Mouse (Mus musculus): ENCODE measurements around the gene Scarf1. TPM values are rescaled to one million over a fixed set of nuclear protein-coding genes. Genes with fewer than 3 reads are reported as not detected.
A peak's percentile ranks its signal among the peaks of the same experiment; 100 is the strongest.
"Not testable (repeated sequence)": the region's sequence is repeated elsewhere in the genome, so short reads cannot be mapped to it uniquely, and the experiment has no call there.

Scarf1 gene
- polyA plus RNA-seq, 1 experiment: 0.11 TPM

DNA sequence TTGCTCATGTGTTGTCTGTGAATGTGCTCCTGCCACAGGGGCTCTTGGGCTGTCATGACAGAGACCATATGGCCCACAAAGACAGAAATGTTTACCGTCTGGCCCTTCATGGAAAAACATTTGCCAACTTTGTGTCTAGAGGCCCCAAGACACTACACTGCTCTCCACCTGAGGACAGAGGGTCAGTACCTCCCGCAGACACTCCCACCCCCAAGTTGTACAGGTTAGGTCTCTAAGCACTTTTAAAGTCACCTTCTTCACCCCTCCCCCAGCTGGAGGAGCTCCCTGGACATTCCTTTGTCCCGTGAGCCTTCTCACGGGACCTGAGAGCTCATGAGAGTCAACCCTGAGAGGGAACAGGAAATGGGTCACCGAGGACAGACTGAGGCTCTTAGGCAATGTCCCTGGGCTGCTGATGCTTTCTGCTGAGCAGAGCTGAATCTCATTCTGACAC is 36.3 kb downstream of the Scarf1 start:
- Histone ChIP-seq H3K79me2 (ENCODE audit: control insufficient read depth, insufficient read depth) (no peaks in the 10 kb centered on the region), H3K36me3 (ENCODE audit: control insufficient read depth, insufficient read depth) (no peaks in the 10 kb centered on the region), H3ac (ENCODE audit: control insufficient read depth, insufficient read length, low read depth) (no peak overlapping the region), H3K27me3 (ENCODE audit: control insufficient read depth, insufficient read depth, insufficient read length) (no peaks in the 10 kb centered on the region), H3K4me3 (ENCODE audit: insufficient read depth, poor library complexity, severe bottlenecking) (no peak overlapping the region), H3K79me3 (ENCODE audit: low read depth) (no peaks in the 10 kb centered on the region)
- TF ChIP-seq MYOD1 (IDR thresholded peaks at IDR 0.05; ENCODE audit: control insufficient read depth, insufficient read length, low read depth): no peak
- TF ChIP-seq MAX (IDR thresholded peaks at IDR 0.05): no peak
- no peak for TF ChIP-seq CEBPB (IDR thresholded peaks at IDR 0.05; ENCODE audit: low read depth)
- TF ChIP-seq MYOG (IDR thresholded peaks at IDR 0.05; ENCODE audit: control insufficient read depth, extremely low read depth, insufficient read length): no peak
- TF ChIP-seq USF1 (IDR thresholded peaks at IDR 0.05; ENCODE audit: low read depth): no peak
- no peak for TF ChIP-seq FOSL1 (IDR thresholded peaks at IDR 0.05; ENCODE audit: insufficient read depth, low read length, poor library complexity, severe bottlenecking)
- TF ChIP-seq CTCF (IDR thresholded peaks at IDR 0.05; ENCODE audit: control insufficient read depth, insufficient read depth, insufficient read length): no peak

DNA sequence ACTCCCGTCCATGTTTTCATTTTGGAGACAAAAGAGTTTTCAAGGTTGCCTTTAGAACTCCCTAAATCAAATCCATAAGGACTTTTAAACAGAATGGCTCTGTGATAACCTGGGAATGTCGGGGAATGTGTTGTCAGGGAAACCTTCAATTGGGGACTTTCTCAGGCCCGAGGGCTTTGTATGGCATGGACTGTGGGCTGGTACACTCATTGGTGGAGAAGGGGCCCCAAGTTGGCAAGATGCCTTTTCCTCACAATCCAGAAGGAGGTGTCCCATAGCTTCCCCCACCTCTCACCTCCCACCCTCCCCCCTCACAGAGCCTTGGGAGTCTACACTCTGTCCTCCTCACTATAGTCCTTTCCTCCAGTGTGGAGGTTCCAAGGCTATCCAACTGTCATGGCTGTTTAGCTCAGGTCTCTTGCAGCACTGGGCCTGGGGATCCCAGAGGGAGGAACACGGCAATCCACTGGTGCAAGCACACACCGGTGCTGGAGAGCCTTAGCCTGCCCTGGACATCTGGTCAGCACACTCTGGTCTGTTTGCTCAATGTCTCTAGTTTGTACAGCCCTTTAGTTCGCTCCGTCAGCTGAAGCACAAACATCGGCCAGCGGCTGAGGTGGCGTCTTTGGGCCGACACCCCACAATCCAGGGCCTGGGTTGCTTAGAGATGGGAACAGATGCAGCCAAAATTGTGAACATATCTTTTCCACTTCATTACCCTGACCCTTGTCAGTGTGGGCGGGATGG is 37.0 kb downstream of the Scarf1 start:
- no peaks in the 10 kb centered on the region for H3K79me3 ChIP-seq (ENCODE audit: low read depth)
- no peaks in the 10 kb centered on the region for H3K79me2 ChIP-seq (ENCODE audit: control insufficient read depth, insufficient read depth)
- H3K4me3 ChIP-seq (ENCODE audit: insufficient read depth, poor library complexity, severe bottlenecking): no peak overlapping the region
- H3ac ChIP-seq (ENCODE audit: control insufficient read depth, insufficient read length, low read depth): no peak overlapping the region
- no peak for TF ChIP-seq USF1 (IDR thresholded peaks at IDR 0.05; ENCODE audit: low read depth)
- no peak for TF ChIP-seq CTCF (IDR thresholded peaks at IDR 0.05; ENCODE audit: control insufficient read depth, insufficient read depth, insufficient read length)
- no peak for TF ChIP-seq CEBPB (IDR thresholded peaks at IDR 0.05; ENCODE audit: low read depth)
- no peak for TF ChIP-seq MYOD1 (IDR thresholded peaks at IDR 0.05; ENCODE audit: control insufficient read depth, insufficient read length, low read depth)
- TF ChIP-seq MYOG (IDR thresholded peaks at IDR 0.05; ENCODE audit: control insufficient read depth, extremely low read depth, insufficient read length): no peak
- no peak for TF ChIP-seq MAX (IDR thresholded peaks at IDR 0.05)
- TF ChIP-seq FOSL1 (IDR thresholded peaks at IDR 0.05; ENCODE audit: insufficient read depth, low read length, poor library complexity, severe bottlenecking): no peak
- H3K27me3 ChIP-seq (ENCODE audit: control insufficient read depth, insufficient read depth, insufficient read length): no peaks in the 10 kb centered on the region
- H3K36me3 ChIP-seq (ENCODE audit: control insufficient read depth, insufficient read depth): no peaks in the 10 kb centered on the region

DNA sequence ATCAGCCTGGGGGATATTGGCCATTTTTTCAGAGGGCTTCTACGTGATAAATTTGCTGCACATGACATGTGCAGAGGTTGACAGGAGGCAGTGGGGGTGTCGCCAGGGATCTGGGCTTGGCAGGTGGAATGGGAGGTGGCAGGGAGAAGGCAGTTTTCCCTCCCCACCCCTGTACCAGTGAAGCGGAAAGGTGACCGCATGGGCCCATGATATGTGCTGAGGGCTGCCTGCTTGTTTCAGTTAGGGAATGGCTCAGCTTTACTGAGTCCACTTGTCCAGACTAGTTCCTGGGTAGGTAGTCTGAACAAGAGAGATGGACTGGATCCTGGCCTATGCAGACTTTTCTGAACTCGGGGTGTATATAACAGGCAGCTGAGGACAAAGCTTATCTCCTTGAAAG is 38.0 kb downstream of the Scarf1 start:
- Histone ChIP-seq H3K36me3 (ENCODE audit: control insufficient read depth, insufficient read depth) (no peaks in the 10 kb centered on the region), H3K79me2 (ENCODE audit: control insufficient read depth, insufficient read depth) (no peaks in the 10 kb centered on the region), H3K4me3 (ENCODE audit: insufficient read depth, poor library complexity, severe bottlenecking) (no peak overlapping the region), H3K79me3 (ENCODE audit: low read depth) (no peaks in the 10 kb centered on the region), H3ac (ENCODE audit: control insufficient read depth, insufficient read length, low read depth) (no peak overlapping the region), H3K27me3 (ENCODE audit: control insufficient read depth, insufficient read depth, insufficient read length) (no peaks in the 10 kb centered on the region)
- TF ChIP-seq MYOD1 (IDR thresholded peaks at IDR 0.05; ENCODE audit: control insufficient read depth, insufficient read length, low read depth) (no peak), MYOG (IDR thresholded peaks at IDR 0.05; ENCODE audit: control insufficient read depth, extremely low read depth, insufficient read length) (no peak), CEBPB (IDR thresholded peaks at IDR 0.05; ENCODE audit: low read depth) (no peak), MAX (IDR thresholded peaks at IDR 0.05) (no peak), USF1 (IDR thresholded peaks at IDR 0.05; ENCODE audit: low read depth) (no peak), CTCF (IDR thresholded peaks at IDR 0.05; ENCODE audit: control insufficient read depth, insufficient read depth, insufficient read length) (no peak), FOSL1 (IDR thresholded peaks at IDR 0.05; ENCODE audit: insufficient read depth, low read length, poor library complexity, severe bottlenecking) (no peak)

DNA sequence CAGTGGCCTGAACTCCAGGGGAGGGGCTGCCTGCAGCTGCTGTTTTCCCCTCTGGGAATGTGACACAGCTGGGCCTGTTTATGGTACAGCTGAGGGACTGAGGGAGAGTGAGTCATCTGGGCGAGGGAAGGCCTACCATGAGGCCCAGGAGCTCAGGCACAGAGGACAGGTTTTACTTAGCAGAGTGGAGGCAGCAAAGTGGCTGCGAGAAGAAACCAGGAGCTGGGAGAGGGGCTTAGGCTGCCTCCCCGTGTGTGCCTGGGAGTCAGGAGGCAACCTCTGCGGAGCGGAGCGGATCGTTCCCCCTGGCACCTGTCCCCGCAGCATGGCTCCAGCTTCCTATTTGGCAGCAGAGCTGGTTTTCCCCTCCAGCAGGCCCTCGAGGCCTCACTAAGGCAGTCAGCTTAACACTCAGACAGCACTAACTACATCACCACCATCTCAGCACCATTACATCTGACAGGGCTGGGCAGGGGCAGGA is 38.7 kb downstream of the Scarf1 start:
- H3ac ChIP-seq (ENCODE audit: control insufficient read depth, insufficient read length, low read depth): peak overlapping the region; percentile 47
- TF ChIP-seq CEBPB (IDR thresholded peaks at IDR 0.05; ENCODE audit: low read depth) (no peak), MAX (IDR thresholded peaks at IDR 0.05) (peak; percentile 90), MYOD1 (IDR thresholded peaks at IDR 0.05; ENCODE audit: control insufficient read depth, insufficient read length, low read depth) (peak; percentile 96), FOSL1 (IDR thresholded peaks at IDR 0.05; ENCODE audit: insufficient read depth, low read length, poor library complexity, severe bottlenecking) (peak; percentile 57), MYOG (IDR thresholded peaks at IDR 0.05; ENCODE audit: control insufficient read depth, extremely low read depth, insufficient read length) (no peak), USF1 (IDR thresholded peaks at IDR 0.05; ENCODE audit: low read depth) (no peak), CTCF (IDR thresholded peaks at IDR 0.05; ENCODE audit: control insufficient read depth, insufficient read depth, insufficient read length) (no peak)
- no peak overlapping the region for H3K4me3 ChIP-seq (ENCODE audit: insufficient read depth, poor library complexity, severe bottlenecking)
- no peaks in the 10 kb centered on the region for H3K79me3 ChIP-seq (ENCODE audit: low read depth)
- no peaks in the 10 kb centered on the region for H3K27me3 ChIP-seq (ENCODE audit: control insufficient read depth, insufficient read depth, insufficient read length)
- H3K79me2 ChIP-seq (ENCODE audit: control insufficient read depth, insufficient read depth): no peaks in the 10 kb centered on the region
- no peaks in the 10 kb centered on the region for H3K36me3 ChIP-seq (ENCODE audit: control insufficient read depth, insufficient read depth)

DNA sequence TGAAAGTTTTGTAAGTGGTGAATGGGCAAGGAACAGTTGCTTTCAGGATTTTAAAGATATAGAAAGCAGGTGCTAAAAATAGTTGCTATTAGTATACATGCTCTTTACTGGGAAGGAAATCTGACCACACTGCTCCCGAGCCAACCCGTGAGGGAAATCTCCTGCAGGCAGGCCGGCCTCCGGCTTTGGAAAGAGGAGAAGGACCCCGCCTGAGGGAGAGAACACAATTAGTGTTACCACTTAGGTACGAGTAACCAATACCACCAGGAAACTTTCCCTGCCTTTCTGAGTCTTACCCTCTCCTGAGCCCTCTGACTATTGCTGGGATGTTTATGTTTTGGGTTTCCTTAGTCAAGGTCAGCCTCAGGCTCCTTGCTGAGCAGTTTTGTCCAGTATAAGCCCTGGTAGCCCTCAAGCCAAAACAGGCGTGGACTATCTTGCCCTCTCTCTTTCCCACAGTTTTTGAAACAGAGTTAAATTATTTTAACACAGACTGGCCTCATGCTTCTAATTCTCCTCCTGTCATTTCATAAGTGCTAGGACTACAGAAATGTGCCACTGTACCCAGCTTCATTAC is 39.7 kb downstream of the Scarf1 start:
- Histone ChIP-seq H3K27me3 (ENCODE audit: control insufficient read depth, insufficient read depth, insufficient read length) (no peaks in the 10 kb centered on the region), H3ac (ENCODE audit: control insufficient read depth, insufficient read length, low read depth) (no peak overlapping the region), H3K36me3 (ENCODE audit: control insufficient read depth, insufficient read depth) (no peaks in the 10 kb centered on the region), H3K79me3 (ENCODE audit: low read depth) (no peaks in the 10 kb centered on the region), H3K79me2 (ENCODE audit: control insufficient read depth, insufficient read depth) (no peaks in the 10 kb centered on the region), H3K4me3 (ENCODE audit: insufficient read depth, poor library complexity, severe bottlenecking) (no peak overlapping the region)
- no peak for TF ChIP-seq MYOG (IDR thresholded peaks at IDR 0.05; ENCODE audit: control insufficient read depth, extremely low read depth, insufficient read length)
- TF ChIP-seq FOSL1 (IDR thresholded peaks at IDR 0.05; ENCODE audit: insufficient read depth, low read length, poor library complexity, severe bottlenecking): no peak
- TF ChIP-seq MAX (IDR thresholded peaks at IDR 0.05): no peak
- TF ChIP-seq CEBPB (IDR thresholded peaks at IDR 0.05; ENCODE audit: low read depth): no peak
- TF ChIP-seq MYOD1 (IDR thresholded peaks at IDR 0.05; ENCODE audit: control insufficient read depth, insufficient read length, low read depth): no peak
- no peak for TF ChIP-seq USF1 (IDR thresholded peaks at IDR 0.05; ENCODE audit: low read depth)

DNA sequence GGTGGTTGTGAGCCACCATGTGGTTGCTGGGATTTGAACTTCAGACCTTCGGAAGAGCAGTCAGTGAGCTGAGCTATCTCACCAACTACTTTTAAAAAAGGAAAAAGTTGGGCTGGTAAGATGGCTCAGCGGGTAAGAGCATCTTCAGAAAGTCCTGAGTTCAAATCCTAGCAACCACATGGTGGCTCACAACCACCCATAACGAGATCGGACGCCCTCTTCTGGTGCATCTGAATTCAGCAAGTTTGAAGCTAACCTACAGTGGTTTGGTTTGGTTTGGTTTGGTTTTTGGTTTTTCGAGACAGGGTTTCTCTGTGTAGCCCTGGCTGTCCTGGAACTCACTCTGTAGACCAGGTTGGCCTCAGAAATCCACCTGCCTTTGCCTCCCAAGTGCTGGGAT is 42.7 kb downstream of the Scarf1 start:
- H3K79me3 ChIP-seq (ENCODE audit: low read depth); H3K36me3 ChIP-seq (ENCODE audit: control insufficient read depth, insufficient read depth); H3K4me3 ChIP-seq (ENCODE audit: insufficient read depth, poor library complexity, severe bottlenecking); H3K27me3 ChIP-seq (ENCODE audit: control insufficient read depth, insufficient read depth, insufficient read length); H3K79me2 ChIP-seq (ENCODE audit: control insufficient read depth, insufficient read depth); H3ac ChIP-seq (ENCODE audit: control insufficient read depth, insufficient read length, low read depth): not testable (repeated sequence)
